In the genomic region with DNA sequence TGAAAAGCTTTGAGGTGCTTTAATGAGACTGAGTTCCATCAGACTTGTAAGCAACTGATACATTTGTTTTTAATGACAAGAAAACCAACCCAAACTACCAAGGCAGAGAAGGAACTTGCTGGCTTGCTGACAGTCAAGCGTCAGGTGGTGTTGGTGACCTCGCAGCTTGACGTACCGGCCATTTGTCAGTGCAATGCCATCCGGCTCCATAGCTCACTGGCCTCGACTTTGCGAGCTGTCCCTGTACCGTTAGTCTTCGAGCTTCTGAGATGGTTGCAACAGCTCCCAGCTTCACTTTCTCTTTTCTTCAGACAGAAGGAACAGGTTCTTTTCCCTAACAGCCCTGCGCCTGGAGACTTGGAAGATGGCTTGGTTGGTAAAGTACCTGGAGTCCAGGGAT, we compare ENCODE assay signal across 17 mouse cellular contexts. TPM values are rescaled to one million over a fixed set of nuclear protein-coding genes. Genes with fewer than 3 reads are reported as not detected.
DNase-seq lines count a peak whose midpoint lies in the region.
"Had no signal": no experiment of that assay in that cellular context is flagged by ENCODE, and none has a peak within 500 bp of the region (broad histone marks: within the 10 kb centered on the region; RNA-seq: fewer than 3 reads in every experiment).

No protein-coding gene starts in this region.

- peak; percentile 36 for DNase-seq in adrenal gland, postnatal 10 days
- no peak for DNase-seq in adrenal gland, postnatal 25 days
- peak; percentile 42 to 45 for DNase-seq in adrenal gland, postnatal 36 days
- DNase-seq in brain, adult 2 months (ENCODE audit: low read depth, low spot score): peak; percentile 18
- no peak for DNase-seq in urinary bladder, adult 18-20 months (ENCODE audit: low spot score in 2 of 2)
- no peak for DNase-seq in heart, adult 11 months
- DNase-seq: cerebellum, adult 11-12 months; cerebellum, adult 8-10 months; cerebellum, postnatal 10 days; cerebellum, postnatal 36 days; embryo, embryonic 11 days; gastrocnemius, postnatal 25 days; heart, adult 2 months; heart, postnatal 14 days; heart, postnatal 4 days had no signal

RNA-seq across cellular contexts. Expression of gene Mief1, which starts 16.3 kb away (rescaled TPM):
- 10 to 100 TPM; 42.8 to 46.6 TPM for total RNA-seq in adrenal gland, postnatal 10 days (2021)
- 40.2 and 50.5 TPM in 2 replicates for total RNA-seq in adrenal gland, postnatal 25 days (2021)
- 10 to 100 TPM; 44.7 to 49.2 TPM for total RNA-seq in adrenal gland, postnatal 36 days (2021)

RNA-seq across cellular contexts. Expression of gene AC140267.1, which starts 18.2 kb away (rescaled TPM):
- 10 to 100 TPM in 1 of 2 experiments, 1 to 10 TPM in 1; 6.9 to 19.1 TPM for total RNA-seq in adrenal gland, postnatal 10 days (2021)
- 16.0 TPM in 1 of 2 replicates, not detected in the other for total RNA-seq in adrenal gland, postnatal 25 days (2021)
- 10 to 100 TPM; 13.7 to 16.1 TPM for total RNA-seq in adrenal gland, postnatal 36 days (2021)
- total RNA-seq: hindbrain, postnatal 0 days; MEL had no signal

RNA-seq across cellular contexts. Expression of gene Atf4, which starts 37.5 kb away (rescaled TPM):
- total RNA-seq in adrenal gland, postnatal 10 days (2021): 100 to 1,000 TPM; 121 to 199 TPM
- 194 and 214 TPM in 2 replicates for total RNA-seq in adrenal gland, postnatal 25 days (2021)
- 100 to 1,000 TPM; 263 to 281 TPM for total RNA-seq in adrenal gland, postnatal 36 days (2021)

RNA-seq across cellular contexts. Expression of gene Mgat3, which starts 44.0 kb away (rescaled TPM):
- 1 to 10 TPM; 6.0 to 8.0 TPM for total RNA-seq in adrenal gland, postnatal 10 days (2021)
- total RNA-seq in adrenal gland, postnatal 25 days (2021): 5.9 and 7.4 TPM in 2 replicates
- 10 to 100 TPM in 1 of 2 experiments, 1 to 10 TPM in 1; 7.0 to 10.3 TPM for total RNA-seq in adrenal gland, postnatal 36 days (2021)
- total RNA-seq: MEL had no signal

RNA-seq across cellular contexts. Expression of gene Rps19bp1, which starts 46.6 kb away (rescaled TPM):
- 10 to 100 TPM; 33.0 to 37.6 TPM for total RNA-seq in adrenal gland, postnatal 10 days (2021)
- total RNA-seq in adrenal gland, postnatal 25 days (2021): 36.2 and 37.9 TPM in 2 replicates
- 10 to 100 TPM; 41.4 to 46.9 TPM for total RNA-seq in adrenal gland, postnatal 36 days (2021)

Comparison
In these comparisons a context has a peak if more than half of its experiments do, and no peak if none do; other contexts are left out.
1. DNase-seq: peak in adrenal gland, postnatal 10 days (single experiment), adrenal gland, postnatal 36 days (2 of 2) and brain, adult 2 months (single experiment); none in adrenal gland, postnatal 25 days (single experiment), urinary bladder, adult 18-20 months (0 of 2) and heart, adult 11 months (single experiment).